Mouse (Mus musculus) neutrophil, adult 65 days (primary cell): ENCODE results near the gene Olfr228. TPM values are rescaled to one million over a fixed set of nuclear protein-coding genes. Genes with fewer than 3 reads are reported as not detected.

Experiments used
- total RNA-seq: library from RNA; stranded (reverse); gene quantifications from 2 replicates; pipeline ENCODE4 v1.2.4, GENCODE M21; 2023

Olfr228 gene
- total RNA-seq, result not detected in 2 replicates

DNA sequence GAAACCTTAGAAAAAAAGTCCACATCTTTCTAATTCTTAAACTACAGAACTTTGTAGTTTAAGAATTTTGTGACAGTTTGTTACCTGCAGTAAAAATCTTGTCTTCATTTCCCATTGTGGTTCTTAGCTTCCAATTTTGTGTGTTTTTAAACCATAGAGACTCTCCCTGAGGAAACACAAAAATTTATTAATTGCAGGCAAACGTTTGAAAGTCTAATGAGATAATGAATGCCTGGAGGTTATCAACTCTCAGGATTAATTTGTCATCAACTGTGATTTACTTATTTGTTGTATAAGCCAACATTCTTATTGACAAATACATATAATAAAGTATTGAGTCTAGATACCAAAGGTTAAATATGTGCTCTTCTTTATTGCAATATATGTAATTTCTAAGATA lies at the start of gene Olfr228:
Gene Olfr228 (minus strand): TSS at position 101 of the 400 bp plus-strand sequence.

DNA sequence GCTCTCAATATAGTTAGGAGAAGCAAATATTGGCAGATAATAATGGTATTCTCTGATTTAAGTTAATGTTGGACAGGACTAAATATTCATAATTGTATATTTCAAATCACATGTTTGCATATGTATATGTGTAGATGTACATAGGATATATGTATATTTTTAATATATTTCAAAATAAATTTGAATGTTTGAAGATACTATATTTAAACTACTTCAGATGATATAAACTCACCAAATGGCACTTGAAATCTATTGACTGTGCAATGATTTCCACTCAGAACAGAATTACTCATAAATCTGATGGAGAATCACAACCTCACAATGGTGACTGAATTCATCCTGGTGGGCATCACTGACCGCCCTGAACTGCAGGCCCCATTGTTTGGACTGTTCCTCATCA lies 21.0 kb upstream of the Olfr228 start, which contains the start of gene Olfr1076:
Gene Olfr1076 (plus strand): TSS at position 301 of the 400 bp plus-strand sequence.

DNA sequence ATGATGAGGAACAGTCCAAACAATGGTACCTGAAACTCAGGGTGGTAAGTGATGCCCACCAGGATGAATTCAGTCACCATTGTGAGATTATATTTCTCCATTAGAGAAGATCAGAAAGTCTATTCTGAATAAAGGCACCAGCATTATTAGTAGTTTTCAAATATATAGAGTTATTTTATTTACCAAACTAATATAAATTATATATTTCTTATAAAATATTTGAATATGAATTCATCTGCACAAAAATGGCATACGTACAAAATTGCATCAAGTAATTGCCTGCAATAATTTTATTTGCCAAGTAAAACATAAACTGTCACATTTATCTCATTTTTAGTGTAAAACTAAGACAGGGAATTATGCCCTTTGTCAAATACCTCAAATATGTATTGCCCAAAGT lies 31.0 kb downstream of the Olfr228 start, which contains the start of gene Olfr1066:
Gene Olfr1066 (minus strand): TSS at position 101 of the 400 bp plus-strand sequence.

DNA sequence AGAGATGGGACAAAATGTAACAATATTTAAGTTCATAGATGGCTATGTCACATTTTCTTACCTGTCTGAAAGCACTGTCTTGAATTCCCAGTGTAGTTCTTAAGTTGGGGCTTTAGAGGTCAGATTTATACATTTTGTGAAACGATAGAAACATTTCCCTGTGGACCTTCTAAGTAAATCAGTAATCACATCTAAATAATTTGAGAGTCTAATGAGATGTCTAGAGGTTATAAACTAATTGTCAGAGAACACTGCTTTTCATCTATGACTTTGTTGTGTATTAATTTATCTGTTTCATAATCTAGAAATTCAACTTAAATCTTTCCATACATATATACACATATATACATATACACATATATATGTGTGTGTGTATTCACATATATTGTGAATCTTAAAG lies 36.7 kb downstream of the Olfr228 start, which contains the start of gene Olfr1065:
Gene Olfr1065 (minus strand): TSS at position 101 of the 400 bp plus-strand sequence.

Other genes with a start within 250 kb of the Olfr228 start
- gene Olfr1048, start 247.1 kb downstream of the Olfr228 start, total RNA-seq, result not detected in 2 replicates
- gene Olfr1049, start 229.1 kb downstream of the Olfr228 start, total RNA-seq, result not detected in 2 replicates
- not detected in 2 replicates for gene Olfr1051, start 208.3 kb downstream of the Olfr228 start, total RNA-seq
- gene Olfr1052, start 194.9 kb downstream of the Olfr228 start, total RNA-seq, result not detected in 2 replicates
- not detected in 2 replicates for gene Olfr1053, start 172.1 kb downstream of the Olfr228 start, total RNA-seq
- gene Olfr1054, start 152.0 kb downstream of the Olfr228 start, total RNA-seq, result not detected in 2 replicates
- not detected in 2 replicates for gene Olfr1055, start 137.1 kb downstream of the Olfr228 start, total RNA-seq
- gene Olfr1056, start 124.9 kb downstream of the Olfr228 start, total RNA-seq, result not detected in 2 replicates
- gene Olfr1057, start 109.0 kb downstream of the Olfr228 start, total RNA-seq, result not detected in 2 replicates
- gene Olfr1058, start 98.8 kb downstream of the Olfr228 start, total RNA-seq, result not detected in 2 replicates
- not detected in 2 replicates for gene Olfr1061, start 73.3 kb downstream of the Olfr228 start, total RNA-seq
- not detected in 2 replicates for gene Olfr1062, start 60.6 kb downstream of the Olfr228 start, total RNA-seq
- not detected in 2 replicates for gene Olfr1065, start 36.8 kb downstream of the Olfr228 start, total RNA-seq
- gene Olfr1066, start 31.1 kb downstream of the Olfr228 start, total RNA-seq, result not detected in 2 replicates
- not detected in 2 replicates for gene Olfr1076, start 21.1 kb upstream of the Olfr228 start, total RNA-seq
- gene Olfr1079, start 55.1 kb upstream of the Olfr228 start, total RNA-seq, result not detected in 2 replicates
- not detected in 2 replicates for gene Olfr1080, start 70.8 kb upstream of the Olfr228 start, total RNA-seq
- gene Olfr1082, start 111.6 kb upstream of the Olfr228 start, total RNA-seq, result not detected in 2 replicates
- gene Olfr1084, start 152.3 kb upstream of the Olfr228 start, total RNA-seq, result not detected in 2 replicates
- not detected in 2 replicates for gene Olfr1085, start 174.6 kb upstream of the Olfr228 start, total RNA-seq
- gene Olfr1086, start 192.7 kb upstream of the Olfr228 start, total RNA-seq, result not detected in 2 replicates
- not detected in 2 replicates for gene Olfr1087, start 211.0 kb upstream of the Olfr228 start, total RNA-seq
- not detected in 2 replicates for gene Olfr1089, start 246.3 kb upstream of the Olfr228 start, total RNA-seq